Mouse (Mus musculus): ENCODE data around the gene Aspscr1.
"Not testable (repeated sequence)": the region's sequence is repeated elsewhere in the genome, so short reads cannot be mapped to it uniquely, and the experiment has no call there.

- TF ChIP-seq CTCF (IDR thresholded peaks at IDR 0.05; ENCODE audit: insufficient read depth, low read length), result not testable (repeated sequence)
- TF ChIP-seq POLR2A (IDR thresholded peaks at IDR 0.05; ENCODE audit: borderline replicate concordance, extremely low read depth, low read depth, low read length), result peak; percentile 85; the same call in 1 of the 2 replicates
Observed at GRCm38 (mm10) chr11:120729432-120730050, 56.8 kb downstream of the Aspscr1 start.
